Mouse (Mus musculus): ENCODE measurements around the gene Cnbp.

Cnbp gene

GRCm38 (mm10) chr6:87849780-87850154, 1.1 kb downstream of the Cnbp start:
- no peak for DNase-seq

GRCm38 (mm10) chr6:87846813-87847212, 4.1 kb downstream of the Cnbp start:
- no peak for DNase-seq

GRCm38 (mm10) chr6:87845031-87845695, 5.7 kb downstream of the Cnbp start:
- DNase-seq = no peak

GRCm38 (mm10) chr6:87842254-87842653, 8.7 kb downstream of the Cnbp start:
- DNase-seq = peak in 1 of 2 experiments; percentile 13

- no peak for DNase-seq
Measured at GRCm38 (mm10) chr6:87841635-87842034, 9.3 kb downstream of the Cnbp start.

- DNase-seq = no peak
Measured at GRCm38 (mm10) chr6:87839797-87840341, 11.0 kb downstream of the Cnbp start.

- peak; percentile 80 to 89 for DNase-seq
Measured at GRCm38 (mm10) chr6:87838551-87839197, 12.2 kb downstream of the Cnbp start, which contains the start of gene Isy1. TSS of gene Isy1 (minus strand) at chr6:87838798.

GRCm38 (mm10) chr6:87835695-87836094, 15.2 kb downstream of the Cnbp start, which contains the start of gene Gm45140:
TSS of gene Gm45140 (minus strand) at chr6:87835795.
- DNase-seq = no peak

GRCm38 (mm10) chr6:87820366-87820765, 30.5 kb downstream of the Cnbp start:
- no peak for DNase-seq

GRCm38 (mm10) chr6:87814486-87814885, 36.4 kb downstream of the Cnbp start:
- no peak for DNase-seq

- no peak for DNase-seq
Measured at GRCm38 (mm10) chr6:87812656-87813055, 38.2 kb downstream of the Cnbp start.

GRCm38 (mm10) chr6:87811675-87812338, 39.1 kb downstream of the Cnbp start, which contains the start of gene Rab43:
TSS of gene Rab43 (minus strand) at chr6:87812164.
- DNase-seq = peak; percentile 88 to 89

- peak; percentile 37 to 55 for DNase-seq
Measured at GRCm38 (mm10) chr6:87810713-87811669, 39.9 kb downstream of the Cnbp start.

- no peak for DNase-seq
Measured at GRCm38 (mm10) chr6:87810311-87810710, 40.6 kb downstream of the Cnbp start.

- no peak for DNase-seq
Measured at GRCm38 (mm10) chr6:87809651-87810161, 41.2 kb downstream of the Cnbp start.

- DNase-seq = no peak
Measured at GRCm38 (mm10) chr6:87809144-87809543, 41.8 kb downstream of the Cnbp start.

GRCm38 (mm10) chr6:87808521-87808920, 42.4 kb downstream of the Cnbp start:
- no peak for DNase-seq

GRCm38 (mm10) chr6:87807735-87808440, 43.0 kb downstream of the Cnbp start:
- no peak for DNase-seq

GRCm38 (mm10) chr6:87806857-87807256, 44.0 kb downstream of the Cnbp start:
- no peak for DNase-seq

GRCm38 (mm10) chr6:87806028-87806427, 44.9 kb downstream of the Cnbp start:
- DNase-seq = no peak

- DNase-seq = no peak
Measured at GRCm38 (mm10) chr6:87805448-87805847, 45.5 kb downstream of the Cnbp start.
